Mouse (Mus musculus) liver, adult 10 weeks (tissue): ENCODE measurements around the gene Pi4kb. TPM values are rescaled to one million over a fixed set of nuclear protein-coding genes. Genes with fewer than 3 reads are reported as not detected.

ENCODE experiments used
- polyA plus RNA-seq: library from polyadenylated mRNA; stranded (reverse); fragments of 350-450 nt; fragmentation: Illumina TruSeq; extraction: RNeasy Lipid Tissue Mini Kit (QIAGEN cat#74804); gene quantifications from one replicate; pipeline ENCODE4 v1.2.3, GENCODE M21; 2014; ENCODE audit warnings: low read depth, low replicate concordance

Pi4kb gene
- 11.2 TPM for polyA plus RNA-seq

DNA sequence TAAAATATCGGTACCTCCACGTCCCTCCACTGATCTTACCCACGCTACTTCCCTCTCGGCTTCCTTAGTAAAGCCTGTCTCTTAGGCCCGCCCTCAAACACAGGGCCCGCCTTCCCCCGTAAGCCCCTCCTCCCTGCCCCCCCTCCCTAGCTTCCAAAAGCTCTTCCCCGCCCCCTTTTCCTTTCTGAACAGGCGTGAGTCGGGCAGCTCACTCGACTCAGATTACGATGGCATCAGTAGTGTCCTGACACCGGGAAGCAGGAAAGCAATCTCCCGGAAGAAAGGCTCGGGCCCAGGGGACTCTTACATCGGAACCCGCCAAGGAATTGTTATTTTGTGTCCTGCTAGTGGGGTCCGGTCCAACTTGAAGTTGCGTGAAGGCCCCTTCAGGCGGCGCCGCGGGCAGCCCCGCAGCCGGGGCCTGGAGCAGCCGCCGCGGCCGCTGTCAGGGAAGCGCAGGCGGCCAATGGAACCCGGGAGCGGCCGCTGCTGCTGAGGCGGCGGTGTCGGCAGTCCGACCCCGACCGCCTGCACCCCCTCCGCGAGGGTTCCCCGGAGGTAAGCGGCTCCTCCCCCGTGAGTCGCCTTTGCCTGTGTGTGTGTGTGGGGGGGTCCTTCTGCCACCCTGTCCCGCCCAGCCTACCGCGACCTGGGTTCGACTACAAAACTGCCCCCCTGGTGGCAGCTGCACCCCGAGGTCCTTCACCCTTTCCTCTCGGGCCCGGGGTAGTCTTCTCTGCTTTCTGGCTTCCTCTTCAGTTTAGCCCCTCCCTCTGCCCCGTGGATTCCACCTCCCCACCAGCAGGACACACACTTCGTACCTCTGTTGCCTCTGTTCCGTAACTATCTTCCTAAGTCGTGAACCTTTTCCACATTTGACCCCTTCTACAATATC, at the start of gene Pi4kb:
Gene Pi4kb, plus strand, starts transcription at position 204 of the 895 bp plus-strand sequence.

DNA sequence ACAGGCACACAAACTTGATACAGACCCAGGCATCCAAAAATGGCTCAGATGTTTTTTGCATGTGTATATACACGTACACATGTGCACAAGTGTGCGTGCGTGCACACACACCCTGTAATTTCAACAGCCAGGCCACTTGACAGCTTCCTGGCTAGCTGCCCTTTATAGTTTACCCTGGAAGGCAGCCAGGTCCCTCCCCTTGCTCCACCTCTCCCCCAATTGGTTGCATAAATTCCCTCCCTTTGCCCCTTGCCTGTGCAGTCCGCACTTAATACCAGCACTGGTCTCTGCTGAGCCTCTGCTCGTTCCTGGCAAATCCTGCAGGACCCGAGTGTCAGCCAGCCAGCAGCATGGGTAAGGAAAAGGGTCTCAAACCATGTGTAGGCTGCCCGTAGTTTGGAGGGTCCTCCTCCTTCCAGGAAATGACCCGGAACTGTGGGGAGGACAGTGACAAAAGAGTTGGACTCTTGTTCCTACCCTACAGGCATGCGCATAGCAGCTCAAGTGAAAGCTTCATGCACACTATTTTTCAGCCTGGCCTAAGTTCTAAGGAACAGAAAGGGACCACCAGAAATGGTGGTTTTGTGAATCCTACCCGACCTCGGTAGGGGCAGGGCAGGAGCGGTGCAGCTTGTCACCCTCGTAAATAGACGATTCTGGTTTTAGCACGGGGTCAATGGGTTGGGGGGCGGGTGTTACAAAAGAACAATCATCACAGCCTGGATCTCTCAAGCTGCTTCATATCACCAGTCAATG, 41.5 kb upstream of the Pi4kb start, which contains the start of gene Selenbp1:
Gene Selenbp1, plus strand, starts transcription at position 248 of the 756 bp plus-strand sequence.

DNA sequence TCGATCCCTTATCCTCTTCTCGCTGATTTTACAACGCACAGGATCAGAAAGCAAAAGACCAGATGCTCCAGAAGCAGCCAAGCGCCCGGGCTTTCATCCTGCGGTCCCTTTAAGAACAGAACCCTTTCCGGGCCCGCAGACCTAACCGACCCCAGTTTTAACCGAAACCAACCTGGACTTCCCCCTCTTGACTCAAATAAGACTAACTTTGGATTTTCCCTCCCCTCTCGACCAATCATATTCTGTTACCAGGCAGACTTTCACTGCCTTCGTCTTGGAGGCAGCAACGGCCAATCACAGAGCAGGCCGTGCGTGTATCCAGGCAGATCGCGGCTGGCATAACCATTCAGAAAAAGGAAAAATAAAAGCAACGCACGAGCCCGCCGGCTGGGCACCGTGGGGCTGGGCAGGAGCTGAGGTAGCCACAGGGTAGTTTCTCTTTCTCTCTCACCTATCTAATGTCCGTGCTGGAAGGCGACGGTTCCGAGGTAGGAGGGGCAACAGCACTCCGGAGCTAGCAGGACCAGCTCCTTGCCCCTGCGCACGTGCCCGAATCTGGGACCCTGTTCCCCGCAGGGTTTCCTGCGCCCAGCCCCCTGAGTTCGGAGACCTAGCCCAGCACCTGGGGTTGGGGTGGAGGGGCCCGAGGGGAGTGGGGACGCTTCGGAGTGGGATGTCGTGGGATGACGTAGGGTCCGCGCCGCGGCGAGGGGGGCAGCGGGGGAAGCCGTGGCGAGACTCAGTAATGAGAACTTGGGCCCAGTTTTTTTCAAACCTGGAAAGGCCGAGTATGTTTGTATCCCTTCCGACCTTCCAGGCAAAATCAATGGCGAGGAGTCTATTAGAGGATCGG, 20.5 kb upstream of the Pi4kb start, which contains the start of gene Rfx5:
Gene Rfx5, plus strand, starts transcription at position 312 of the 853 bp plus-strand sequence.

DNA sequence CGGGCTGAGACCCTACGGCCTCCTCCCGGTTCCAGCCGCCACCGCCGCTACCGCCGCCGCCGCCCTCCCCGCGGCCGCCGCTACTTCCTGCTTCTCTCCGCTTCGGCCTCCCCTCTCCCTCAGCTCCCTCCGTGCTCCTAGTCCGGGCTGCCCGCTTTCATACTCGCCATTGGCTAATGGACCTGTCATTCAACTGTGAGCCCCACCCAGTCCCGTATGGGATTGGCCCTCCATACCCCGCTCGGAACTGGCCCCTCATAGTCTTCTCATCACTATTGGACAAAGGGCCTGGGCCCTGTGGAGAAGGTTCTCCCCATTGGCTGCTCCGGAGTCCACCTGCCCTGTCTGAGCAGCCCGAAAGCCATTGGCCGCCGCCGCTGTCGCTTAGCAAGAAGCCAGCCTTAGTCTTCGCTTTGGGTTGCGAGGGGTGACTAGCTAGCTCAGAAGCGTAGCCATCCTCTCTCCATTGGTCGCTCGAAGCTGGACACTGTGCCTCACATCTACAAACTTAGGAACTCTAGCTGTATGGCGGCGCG, 40.9 kb downstream of the Pi4kb start, which contains the start of gene Zfp687:
Gene Zfp687, minus strand, starts transcription at position 112 of the 536 bp plus-strand sequence.

DNA sequence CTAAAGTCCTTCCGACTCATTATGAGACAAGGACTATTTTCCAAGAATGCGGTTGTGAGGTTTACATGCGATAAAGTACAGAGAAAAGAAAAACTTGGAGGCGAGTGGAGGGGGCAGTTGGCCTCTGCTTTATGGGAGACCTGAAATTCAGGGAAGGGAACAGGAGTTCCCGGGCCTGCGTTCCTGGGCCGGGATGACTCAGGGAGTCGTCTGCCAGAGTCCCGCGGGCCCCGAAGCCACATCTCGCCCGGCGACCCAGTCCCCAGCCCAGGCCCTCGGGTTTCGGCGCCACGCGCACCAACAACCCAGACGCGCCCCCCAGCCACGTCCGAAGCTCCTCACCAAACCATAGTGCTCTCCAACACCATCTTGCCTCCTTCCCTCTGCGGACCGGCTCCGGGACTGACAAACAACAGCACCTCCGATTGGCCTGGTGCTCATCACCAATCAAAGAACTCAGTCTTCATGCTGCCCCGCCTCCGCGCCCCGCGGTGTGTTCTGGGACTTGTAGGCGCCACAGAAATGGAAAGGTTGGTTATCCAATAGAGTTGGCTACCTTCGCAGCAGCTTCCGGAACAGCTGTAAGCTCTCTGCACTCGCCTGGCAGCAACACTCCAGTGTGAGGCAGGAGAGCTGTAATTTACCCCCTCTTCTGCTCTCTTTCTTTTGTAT, 67.8 kb downstream of the Pi4kb start, which contains the start of gene Psmd4:
Gene Psmd4, minus strand, starts transcription at position 449 of the 672 bp plus-strand sequence.

Other genes starting within 250 kb of the Pi4kb start
- gene Cgn, start 188.2 kb upstream of the Pi4kb start, polyA plus RNA-seq, result 7.0 TPM
- 5.7 TPM for gene Pogz, start 137.2 kb upstream of the Pi4kb start, polyA plus RNA-seq
- gene Psmb4, start 87.8 kb upstream of the Pi4kb start, polyA plus RNA-seq, result 71.9 TPM
- 41.9 TPM for gene Selenbp1, start 41.7 kb upstream of the Pi4kb start, polyA plus RNA-seq
- 9.8 TPM for gene Rfx5, start 20.7 kb upstream of the Pi4kb start, polyA plus RNA-seq
- gene Zfp687, start 40.7 kb downstream of the Pi4kb start, polyA plus RNA-seq, result 1.3 TPM
- gene Psmd4, start 67.9 kb downstream of the Pi4kb start, polyA plus RNA-seq, result 14.5 TPM
- 5.5 TPM for gene Pip5k1a, start 132.2 kb downstream of the Pi4kb start, polyA plus RNA-seq
- gene Vps72, start 136.3 kb downstream of the Pi4kb start, polyA plus RNA-seq, result 4.8 TPM
- not detected for gene Tmod4, start 149.7 kb downstream of the Pi4kb start, polyA plus RNA-seq
- gene Scnm1, start 159.3 kb downstream of the Pi4kb start, polyA plus RNA-seq, result 11.2 TPM
- 2.8 TPM for gene Lysmd1, start 159.4 kb downstream of the Pi4kb start, polyA plus RNA-seq
- not detected for gene Tnfaip8l2, start 167.6 kb downstream of the Pi4kb start, polyA plus RNA-seq
- 0.32 TPM for gene Sema6c, start 185.7 kb downstream of the Pi4kb start, polyA plus RNA-seq
- 11.3 TPM for gene Gabpb2, start 243.2 kb downstream of the Pi4kb start, polyA plus RNA-seq